Mouse (Mus musculus): ENCODE data around the gene Cdk15. TPM values are rescaled to one million over a fixed set of nuclear protein-coding genes. Genes with fewer than 3 reads are reported as not detected.

The Cdk15 gene
- total RNA-seq, 2 experiments from 2014 or later, result 0.21 TPM; not detected in 1

- no peak for DNase-seq
These were observed 70.2 kb downstream of the Cdk15 start for GRCm38 (mm10) chr1:59326854-59327395.

- no peak for DNase-seq
These were observed 76.2 kb downstream of the Cdk15 start for GRCm38 (mm10) chr1:59332737-59333385.

- no peak for DNase-seq
These were observed 76.7 kb downstream of the Cdk15 start for GRCm38 (mm10) chr1:59333386-59333759.

- peak; percentile 18 for DNase-seq
These were observed 77.3 kb downstream of the Cdk15 start for GRCm38 (mm10) chr1:59333860-59334561.

- no peak for DNase-seq
These were observed 77.8 kb downstream of the Cdk15 start for GRCm38 (mm10) chr1:59334562-59334890.

- no peak for DNase-seq
These were observed 79.5 kb downstream of the Cdk15 start for GRCm38 (mm10) chr1:59336256-59336655.

GRCm38 (mm10) chr1:59340814-59341588, 84.3 kb downstream of the Cdk15 start:
- peak; percentile 21 for DNase-seq

GRCm38 (mm10) chr1:59341697-59342096, 85.0 kb downstream of the Cdk15 start:
- no peak for DNase-seq

GRCm38 (mm10) chr1:59342146-59342545, 85.4 kb downstream of the Cdk15 start:
- DNase-seq, result no peak

- no peak for DNase-seq
These were observed 96.0 kb downstream of the Cdk15 start for GRCm38 (mm10) chr1:59352706-59353105.

- no peak for DNase-seq
These were observed 98.7 kb downstream of the Cdk15 start for GRCm38 (mm10) chr1:59355440-59355839.

GRCm38 (mm10) chr1:59359136-59359535, 102.4 kb downstream of the Cdk15 start:
- DNase-seq, result no peak

GRCm38 (mm10) chr1:59360834-59361233, 104.1 kb downstream of the Cdk15 start:
- DNase-seq, result no peak

- no peak for DNase-seq
These were observed 104.8 kb downstream of the Cdk15 start for GRCm38 (mm10) chr1:59361460-59361859.

- no peak for DNase-seq
These were observed 105.3 kb downstream of the Cdk15 start for GRCm38 (mm10) chr1:59361966-59362365.

GRCm38 (mm10) chr1:59364463-59365040, 107.8 kb downstream of the Cdk15 start:
- no peak for DNase-seq

- no peak for DNase-seq
These were observed 111.4 kb downstream of the Cdk15 start for GRCm38 (mm10) chr1:59367928-59368648.

GRCm38 (mm10) chr1:59368649-59369319, 112.1 kb downstream of the Cdk15 start:
- no peak for DNase-seq

GRCm38 (mm10) chr1:59369320-59369685, 112.6 kb downstream of the Cdk15 start:
- no peak for DNase-seq

- DNase-seq, result no peak
These were observed 113.7 kb downstream of the Cdk15 start for GRCm38 (mm10) chr1:59370355-59370950.

- no peak for DNase-seq
These were observed 119.4 kb downstream of the Cdk15 start for GRCm38 (mm10) chr1:59376021-59376548.

Measured in gastrocnemius, postnatal 10 days (tissue).